Mouse (Mus musculus): Measurements from ENCODE around the gene Bcr.

The Bcr gene

GRCm38 (mm10) chr10:75129283-75129710 lies 68.9 kb downstream of the Bcr start:
- DNase-seq (ENCODE audit: low spot score in 2 of 2) = peak in 1 of 2 experiments; percentile 38

DNA sequence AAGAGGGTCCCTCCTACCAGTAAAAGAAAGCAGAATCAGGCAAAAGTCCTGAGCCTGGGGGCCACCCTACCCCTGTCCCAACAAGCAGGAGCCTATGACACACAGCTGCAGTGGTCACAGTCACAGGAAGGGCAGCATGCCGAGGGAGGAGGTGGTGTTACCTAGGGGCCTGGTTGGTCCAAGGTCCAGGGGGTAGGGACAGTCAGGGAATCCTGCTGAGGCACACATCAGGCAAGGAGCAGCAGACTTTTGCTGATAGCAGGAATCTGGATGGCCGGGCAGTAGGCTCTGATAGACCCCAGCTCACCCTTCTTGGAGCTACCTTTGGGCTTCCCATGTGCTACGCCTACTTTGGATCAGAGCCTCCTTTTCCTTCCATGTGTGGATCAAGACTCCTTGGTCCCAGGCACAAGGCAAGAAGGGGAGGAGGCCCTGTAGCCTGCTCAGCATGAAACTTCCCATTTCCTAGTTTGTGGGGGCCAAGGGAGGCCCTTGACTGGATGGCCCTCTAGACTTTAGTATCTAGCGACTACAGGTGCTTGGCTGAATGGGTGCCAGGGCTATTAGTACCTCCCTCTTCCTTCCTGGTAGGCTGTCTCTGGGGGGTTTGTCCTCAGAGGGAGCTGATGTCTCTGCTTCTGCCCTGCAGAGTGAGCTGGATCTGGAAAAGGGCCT lies 70.1 kb downstream of the Bcr start:
- DNase-seq (ENCODE audit: low spot score in 2 of 2) = no peak

DNA sequence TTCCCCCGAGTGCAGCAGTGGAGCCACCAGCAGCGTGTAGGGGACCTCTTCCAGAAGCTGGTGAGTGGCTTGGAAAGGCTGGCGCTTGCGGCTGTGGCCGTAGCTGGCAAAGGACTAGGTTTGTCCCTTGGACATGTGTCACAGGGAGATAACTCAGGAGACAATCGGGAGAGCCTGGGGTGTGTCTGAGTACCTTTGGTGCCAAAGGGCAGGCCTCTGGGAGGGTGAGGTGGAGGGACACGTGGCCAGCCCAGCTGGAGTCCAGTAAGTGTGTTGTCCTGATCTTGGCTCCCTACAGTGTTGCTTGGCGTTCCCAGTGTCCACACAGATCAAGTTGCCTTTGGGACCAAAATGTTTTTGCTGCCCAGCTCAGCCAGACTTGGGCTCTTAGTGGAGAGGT lies 71.2 kb downstream of the Bcr start:
- DNase-seq (ENCODE audit: low spot score in 2 of 2) = no peak

GRCm38 (mm10) chr10:75134861-75135517 lies 74.6 kb downstream of the Bcr start:
- no peak for DNase-seq (ENCODE audit: low spot score in 2 of 2)

DNA sequence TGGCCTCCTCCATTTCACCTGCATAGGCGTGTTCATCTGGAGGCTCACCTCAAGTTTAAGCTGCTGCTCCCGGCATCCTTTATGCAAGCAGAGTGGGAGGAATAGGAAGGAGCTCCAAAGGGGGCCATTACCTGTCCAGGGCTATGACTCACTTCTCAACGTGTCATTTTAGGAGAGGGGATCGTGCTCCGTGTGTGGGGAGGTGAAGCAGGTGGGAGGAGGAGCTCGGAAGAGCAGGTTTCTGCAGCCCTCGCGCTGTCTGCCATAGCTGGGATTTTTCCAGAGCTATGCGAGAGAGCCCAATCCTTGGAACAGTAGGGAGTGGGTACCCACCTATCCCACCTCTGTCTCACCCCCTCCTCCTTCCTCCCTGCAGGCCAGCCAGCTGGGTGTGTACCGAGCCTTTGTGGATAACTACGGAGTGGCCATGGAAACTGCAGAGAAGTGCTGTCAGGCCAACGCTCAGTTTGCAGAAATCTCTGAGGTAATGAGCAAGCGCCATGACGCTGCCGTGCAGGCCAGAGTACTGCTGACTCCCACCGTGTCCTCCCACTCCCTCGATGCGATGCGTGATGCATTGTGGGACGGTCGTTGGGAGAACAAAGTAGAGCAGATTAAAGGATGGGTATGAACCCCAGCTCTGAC lies 75.2 kb downstream of the Bcr start:
- no peak for DNase-seq (ENCODE audit: low spot score in 2 of 2)

DNA sequence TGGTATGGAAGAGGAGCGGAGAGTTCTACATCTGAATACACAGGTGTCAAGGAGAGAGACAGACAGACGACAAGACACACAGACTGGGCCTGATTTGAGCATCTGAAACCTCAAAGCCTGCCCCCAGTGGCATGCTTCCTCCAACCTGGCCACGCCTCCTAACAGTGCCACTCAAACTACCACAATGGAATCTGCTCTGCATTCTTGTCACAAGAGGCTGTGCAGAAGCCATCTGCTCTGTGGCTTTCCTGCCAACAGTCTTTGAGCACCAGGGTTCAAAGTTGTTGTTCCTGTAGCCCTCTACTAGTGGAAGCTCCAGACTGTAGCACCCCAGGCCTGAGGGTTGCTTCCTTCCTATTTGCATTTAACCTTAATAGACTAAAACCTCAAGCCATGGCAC lies 76.8 kb downstream of the Bcr start:
- no peak for DNase-seq (ENCODE audit: low spot score in 2 of 2)

DNA sequence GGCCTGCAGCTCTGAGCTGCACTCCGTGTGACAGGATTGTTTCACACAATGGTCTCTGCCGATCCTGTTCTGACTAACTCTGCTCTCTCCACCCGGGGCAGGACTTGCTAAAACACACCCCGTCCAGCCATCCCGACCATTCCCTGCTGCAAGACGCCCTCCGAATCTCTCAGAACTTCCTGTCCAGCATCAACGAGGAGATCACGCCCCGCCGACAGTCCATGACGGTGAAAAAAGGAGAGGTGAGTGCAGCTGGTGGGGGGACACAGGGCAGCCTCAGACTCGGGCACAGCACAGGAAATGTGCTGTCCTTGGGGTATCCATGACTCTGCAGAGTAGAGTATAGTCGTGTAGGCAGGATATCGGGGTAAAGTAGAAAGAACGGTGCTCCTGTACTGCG lies 84.8 kb downstream of the Bcr start:
- DNase-seq (ENCODE audit: low spot score in 2 of 2) = no peak

DNA sequence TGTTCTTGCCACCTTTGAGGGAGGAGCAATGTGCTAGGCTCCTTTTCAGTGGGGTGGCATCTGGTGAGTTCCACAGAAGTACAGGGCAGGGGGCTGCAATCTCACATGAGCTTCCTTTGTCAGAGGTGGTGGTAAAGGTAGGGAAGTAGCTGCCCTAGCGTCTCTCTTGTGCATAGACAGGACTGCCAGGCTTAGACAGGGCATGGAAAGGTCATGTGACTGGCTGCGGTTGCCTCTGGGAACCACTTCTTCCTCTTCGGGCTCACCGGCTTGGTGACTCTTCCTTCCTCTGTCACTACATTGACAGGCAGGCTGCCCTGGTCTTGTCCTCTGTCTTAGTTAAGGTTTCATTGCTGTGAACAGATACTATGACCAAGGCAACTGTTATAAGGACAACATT lies 85.6 kb downstream of the Bcr start:
- DNase-seq (ENCODE audit: low spot score in 2 of 2) = no peak

- DNase-seq (ENCODE audit: low spot score in 2 of 2) = no peak
Measured at GRCm38 (mm10) chr10:75146619-75147018, 86.2 kb downstream of the Bcr start.

- no peak for DNase-seq (ENCODE audit: low spot score in 2 of 2)
Measured at GRCm38 (mm10) chr10:75148295-75148694, 87.9 kb downstream of the Bcr start.

GRCm38 (mm10) chr10:75150361-75150760 lies 90.0 kb downstream of the Bcr start:
- no peak for DNase-seq (ENCODE audit: low spot score in 2 of 2)

DNA sequence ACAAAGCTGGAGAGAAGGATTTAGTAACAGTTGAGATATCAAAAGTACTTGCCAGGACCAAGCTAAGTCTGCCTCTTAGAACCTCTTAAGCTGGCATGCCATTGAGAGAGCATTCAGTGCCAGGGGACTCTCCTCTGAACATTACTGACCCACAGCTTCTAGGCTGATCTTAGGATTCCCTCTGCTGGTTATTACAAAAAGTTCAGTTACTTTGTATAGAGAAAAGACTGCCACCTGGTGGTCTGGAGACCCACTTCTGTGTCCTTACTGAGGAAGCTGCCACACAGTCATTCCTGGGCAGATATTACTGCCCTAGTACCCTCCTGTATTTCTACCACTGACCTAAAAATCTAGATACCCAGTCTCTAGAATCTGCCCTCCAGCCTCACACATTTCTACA lies 90.9 kb downstream of the Bcr start:
- DNase-seq (ENCODE audit: low spot score in 2 of 2) = peak; percentile 42 to 79

GRCm38 (mm10) chr10:75156835-75157234 lies 96.4 kb downstream of the Bcr start:
- DNase-seq (ENCODE audit: low spot score in 2 of 2) = no peak

GRCm38 (mm10) chr10:75157713-75158112 lies 97.3 kb downstream of the Bcr start:
- no peak for DNase-seq (ENCODE audit: low spot score in 2 of 2)

GRCm38 (mm10) chr10:75158356-75158755 lies 98.0 kb downstream of the Bcr start:
- DNase-seq (ENCODE audit: low spot score in 2 of 2) = no peak

DNA sequence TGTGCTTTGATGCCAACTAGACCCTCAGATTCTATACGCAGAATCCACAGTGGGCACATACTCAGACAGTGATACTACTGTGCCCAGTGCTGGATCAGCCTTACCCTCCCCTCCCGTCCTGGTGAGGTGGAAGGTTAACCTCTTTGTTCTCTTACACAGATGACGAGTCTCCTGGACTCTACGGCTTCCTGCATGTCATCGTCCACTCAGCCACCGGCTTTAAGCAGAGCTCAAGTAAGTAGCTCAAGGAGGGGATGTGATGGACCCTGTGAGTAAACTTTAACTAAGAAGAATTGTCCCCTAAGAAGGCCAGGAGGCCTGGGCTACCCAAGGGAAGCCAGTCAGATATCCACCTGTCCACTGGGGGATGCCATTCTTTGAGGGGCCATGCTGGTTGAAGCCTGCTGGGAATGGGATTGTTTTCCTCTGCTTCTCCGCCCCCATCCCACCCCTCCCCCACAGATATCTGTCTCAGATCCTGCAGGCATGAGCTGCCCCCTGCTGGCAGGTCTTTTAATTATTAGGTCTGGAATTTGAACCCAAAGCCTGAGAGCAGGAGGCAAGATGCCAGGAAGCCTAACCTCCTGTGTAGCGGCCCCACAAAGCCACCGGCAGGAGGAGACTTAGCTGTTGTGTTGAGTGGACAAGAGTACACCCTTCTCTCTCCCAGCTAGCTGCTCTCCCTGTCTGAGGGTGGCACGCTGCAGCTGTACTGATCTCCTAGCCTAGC lies 99.9 kb downstream of the Bcr start:
- DNase-seq (ENCODE audit: low spot score in 2 of 2) = no peak

- DNase-seq (ENCODE audit: low spot score in 2 of 2) = no peak
Measured at GRCm38 (mm10) chr10:75165825-75166481, 105.6 kb downstream of the Bcr start.

DNA sequence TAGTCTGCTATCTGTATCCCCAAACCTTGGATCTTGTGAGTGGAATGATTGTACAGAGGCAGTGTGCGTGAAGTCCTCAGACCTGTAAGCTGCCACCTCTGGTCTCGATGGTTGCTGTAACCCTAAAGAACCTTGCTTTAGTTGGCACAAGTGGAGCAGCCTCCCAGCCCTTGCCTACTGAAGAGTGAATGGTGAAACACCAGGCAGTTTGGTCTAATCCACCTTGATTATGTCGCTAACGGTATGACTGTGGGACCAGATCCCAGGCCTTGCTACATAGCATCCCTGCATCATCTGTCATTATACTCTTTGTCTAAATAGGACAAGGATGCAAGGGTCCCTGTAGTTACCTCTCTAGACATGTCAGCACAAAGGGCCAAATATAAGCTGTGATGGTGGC lies 106.2 kb downstream of the Bcr start:
- no peak for DNase-seq (ENCODE audit: low spot score in 2 of 2)

DNA sequence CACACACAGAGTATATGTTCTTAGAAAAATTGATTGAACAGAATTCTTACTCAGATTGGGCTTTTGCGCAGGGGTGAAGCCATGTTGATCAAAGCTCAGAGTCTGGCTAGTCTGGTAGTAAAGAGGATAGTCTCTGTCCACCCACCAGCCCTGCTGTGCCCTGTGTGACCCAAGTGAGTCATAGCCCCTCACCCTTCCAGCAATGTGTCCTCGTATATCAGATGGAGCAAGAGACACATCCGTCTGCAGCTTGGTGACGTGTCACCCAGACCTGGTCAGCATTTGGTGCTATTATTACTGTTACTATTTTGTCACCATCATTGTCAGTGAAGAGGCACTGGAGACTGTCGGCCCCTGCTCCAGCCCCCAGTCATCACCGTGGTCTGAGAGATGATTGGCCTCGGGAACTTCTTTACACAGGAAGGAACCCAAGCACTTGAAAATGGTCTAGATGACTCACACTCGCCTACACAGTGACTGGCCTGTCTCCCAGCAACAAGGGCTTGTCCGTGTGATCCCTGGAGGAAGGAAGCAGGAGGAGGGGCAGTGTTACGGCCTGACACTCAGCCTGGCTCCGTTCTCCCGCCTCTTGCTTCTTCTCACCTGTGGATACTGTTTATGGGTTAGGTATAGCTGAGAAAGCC lies 109.9 kb downstream of the Bcr start:
- DNase-seq (ENCODE audit: low spot score in 2 of 2) = no peak

GRCm38 (mm10) chr10:75173056-75173455 lies 112.7 kb downstream of the Bcr start:
- DNase-seq (ENCODE audit: low spot score in 2 of 2) = no peak

GRCm38 (mm10) chr10:75173712-75174111 lies 113.3 kb downstream of the Bcr start:
- no peak for DNase-seq (ENCODE audit: low spot score in 2 of 2)
